Mouse (Mus musculus) heart, adult 2 months (tissue): ENCODE results near the gene Mmachc. TPM values are rescaled to one million over a fixed set of nuclear protein-coding genes. Genes with fewer than 3 reads are reported as not detected.
A peak's percentile ranks its signal among the peaks of the same experiment; 100 is the strongest.

Experiments used
- DNase-seq, 2 experiments: peaks; one replicate each; pipeline ENCODE4 v3.0.0; 2021
- H3K27ac ChIP-seq: fragments of 200-600 bp; 2 replicates; pipeline ENCODE4 v1.8.1; 2022
- H3K27me3 ChIP-seq: fragments of 200-500 bp; 2 replicates; pipeline ENCODE4 v1.6.1; 2012; ENCODE audit warnings: mild to moderate bottlenecking, low read length, inconsistent platforms, mixed read lengths; ENCODE audit not compliant: control insufficient read depth, insufficient read depth
- H3K36me3 ChIP-seq: fragments of 200-500 bp; 2 replicates; pipeline ENCODE4 v1.6.1; 2012; ENCODE audit warnings: low read length, inconsistent platforms; ENCODE audit not compliant: control insufficient read depth, insufficient read depth
- H3K4me1 ChIP-seq: fragments of 200-500 bp; 2 replicates; pipeline ENCODE4 v1.6.1; 2011; ENCODE audit warnings: low read length; ENCODE audit not compliant: control insufficient read depth, insufficient read depth
- H3K4me3 ChIP-seq: fragments of 200-600 bp; 2 replicates; pipeline ENCODE4 v1.8.1; 2022
- H3K79me2 ChIP-seq: fragments of 200-500 bp; replicated peaks from 2 replicates; pipeline ENCODE4 v1.6.1; 2012; ENCODE audit warnings: mild to moderate bottlenecking, inconsistent platforms, low read length, moderate library complexity, mixed read lengths; ENCODE audit not compliant: control insufficient read depth, insufficient read depth
- H3K9ac ChIP-seq: fragments of 200-500 bp; 2 replicates; pipeline ENCODE4 v1.6.1; 2012; ENCODE audit warnings: low read depth, mild to moderate bottlenecking, control low read depth, inconsistent platforms, low read length, mixed read lengths
- CTCF ChIP-seq: fragments of 200-600 bp; IDR thresholded peaks from 2 replicates; pipeline ENCODE4 v1.8.1; 2022; ENCODE audit warnings: antibody characterized with exemption, mild to moderate bottlenecking, moderate library complexity
- EP300 ChIP-seq: fragments of 200-500 bp; IDR thresholded peaks from 2 replicates; pipeline ENCODE4 v1.6.1; 2011; ENCODE audit warnings: low read depth, low read length, control low read depth; ENCODE audit not compliant: insufficient read depth
- POLR2A ChIP-seq: fragments of 200-500 bp; IDR thresholded peaks from 2 replicates; pipeline ENCODE4 v1.6.1; 2011; ENCODE audit warnings: mild to moderate bottlenecking, low read depth, low read length, control low read depth; ENCODE audit not compliant: insufficient read depth
- WGBS: fragments of 180-500 bp; shearing (Covaris S2); methylation state at CpG from one replicate; pipeline ENCODE4 v1.1.7; 2018; 5-methylcytosine and 5-hydroxymethylcytosine counted together
- intact Hi-C: fragments of 180-260 bp; cut with DNase I; formaldehyde crosslinking; loops from one replicate; pipeline ENCODE4 v1.15.1; 2025
- polyA plus RNA-seq: library from polyadenylated mRNA; depleted of rRNA; stranded (reverse); fragments of >200 nt; gene quantifications from 2 replicates; pipeline ENCODE4 v1.2.3, GENCODE M21; 2012
- total RNA-seq, 2 experiments: library from RNA; stranded (reverse); gene quantifications; 2 replicates each; pipeline ENCODE4 v1.2.3; 2021

Mmachc gene
- total and polyA plus RNA-seq, 3 experiments = 55.6 to 66.8 (median 66.3) TPM

DNA sequence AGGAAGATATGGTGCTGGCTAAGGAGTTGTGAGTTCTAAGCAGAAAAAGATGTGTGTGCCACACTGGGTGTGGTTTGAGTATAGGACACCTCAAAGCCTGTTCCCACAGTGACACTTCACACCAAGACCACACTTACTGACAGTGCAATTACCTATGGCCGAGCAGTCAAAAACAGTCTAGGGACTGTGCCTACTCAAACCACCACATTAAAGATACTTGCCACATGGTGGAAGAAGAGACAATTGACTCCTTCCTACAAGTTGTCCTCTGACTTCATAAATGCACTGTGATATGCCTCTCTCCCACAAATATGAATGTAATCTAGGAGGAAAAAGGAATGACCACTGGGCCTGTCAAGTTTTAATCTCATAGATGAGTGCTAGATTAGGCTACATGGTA lies 7.2 kb downstream of the Mmachc start:
- Histone ChIP-seq H3K4me3 (no peak overlapping the region), H3K4me1 (no peaks in the 10 kb centered on the region), H3K27ac (no peak overlapping the region), H3K27me3 (no peaks in the 10 kb centered on the region), H3K9ac (no peak overlapping the region), H3K36me3 (peaks cover 18% of the 10 kb centered on the region), H3K79me2 (no peaks in the 10 kb centered on the region)
- intact Hi-C loops = no loop called here
- 80% methylated on average over 1 of the region's 1 CpGs for WGBS
- no peak for DNase-seq
- no peak for TF ChIP-seq CTCF
- TF ChIP-seq EP300 = no peak
- no peak for TF ChIP-seq POLR2A

DNA sequence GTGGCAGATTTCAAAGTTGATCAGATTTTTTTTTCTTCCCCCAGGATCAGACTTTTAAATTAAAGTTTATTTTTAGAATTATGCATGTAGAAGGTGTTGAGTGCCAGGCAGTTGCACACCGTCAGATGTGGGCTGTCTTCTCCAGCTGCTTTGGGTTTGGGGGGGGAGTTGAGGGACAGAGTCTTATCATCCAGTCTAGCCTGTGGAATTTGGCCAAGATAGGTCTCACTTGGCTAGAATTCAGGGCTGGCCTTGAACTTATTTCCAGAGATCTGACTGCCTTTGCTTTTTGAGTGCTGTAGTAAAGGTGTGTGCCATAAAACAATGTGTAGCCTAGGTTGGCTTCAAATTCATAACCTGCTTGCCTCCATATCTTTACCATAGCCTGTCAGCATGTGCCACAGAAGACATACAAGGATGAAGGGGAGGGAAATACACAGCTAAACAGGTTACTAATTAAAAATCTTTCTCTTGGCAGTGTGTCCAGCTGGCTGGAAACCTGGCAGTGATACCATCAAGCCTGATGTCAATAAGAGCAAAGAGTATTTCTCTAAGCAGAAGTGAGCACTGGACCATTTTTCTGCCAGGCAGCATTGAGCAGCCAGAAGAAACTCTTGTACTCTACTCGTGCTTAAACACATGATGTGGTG lies 9.4 kb downstream of the Mmachc start:
- Histone ChIP-seq H3K9ac (no peak overlapping the region), H3K36me3 (peaks cover 32% of the 10 kb centered on the region), H3K79me2 (no peaks in the 10 kb centered on the region), H3K4me1 (no peaks in the 10 kb centered on the region), H3K27me3 (no peaks in the 10 kb centered on the region), H3K4me3 (no peak overlapping the region), H3K27ac (no peak overlapping the region)
- DNase-seq = no peak
- 27% methylated on average over 2 of the region's 2 CpGs for WGBS
- TF ChIP-seq EP300 = no peak
- TF ChIP-seq POLR2A = no peak
- TF ChIP-seq CTCF = no peak
- intact Hi-C loops = no loop called here

DNA sequence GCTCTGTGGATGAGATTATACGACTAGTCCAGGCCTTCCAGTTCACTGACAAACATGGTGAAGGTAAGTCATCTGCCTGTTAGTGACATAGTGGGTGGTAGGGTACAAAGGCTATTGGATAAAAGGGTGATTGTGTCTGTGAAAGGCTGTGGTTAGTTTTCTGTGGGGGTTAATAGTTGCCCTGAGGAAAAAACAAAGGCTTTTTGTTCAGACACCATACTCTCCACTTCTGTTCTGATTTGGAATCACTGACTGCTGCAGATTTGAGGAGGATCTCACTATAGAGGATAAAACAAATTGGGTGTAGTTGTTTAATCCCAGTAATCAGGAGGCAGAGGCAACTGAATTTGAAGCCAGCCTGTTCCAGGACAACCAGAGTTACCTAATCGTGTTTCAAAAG lies 14.4 kb downstream of the Mmachc start:
- DNase-seq = no peak
- no peaks in the 10 kb centered on the region for H3K27me3 ChIP-seq
- no peak overlapping the region for H3K27ac ChIP-seq
- peaks cover 2% of the 10 kb centered on the region for H3K4me1 ChIP-seq
- WGBS = 83% methylated on average over 2 of the region's 2 CpGs
- H3K36me3 ChIP-seq = peaks cover 56% of the 10 kb centered on the region
- intact Hi-C loops = no loop called here
- no peak overlapping the region for H3K4me3 ChIP-seq
- TF ChIP-seq CTCF (no peak), EP300 (no peak), POLR2A (no peak)
- H3K9ac ChIP-seq = no peak overlapping the region
- H3K79me2 ChIP-seq = no peaks in the 10 kb centered on the region; the same call in none of the 2 replicates

DNA sequence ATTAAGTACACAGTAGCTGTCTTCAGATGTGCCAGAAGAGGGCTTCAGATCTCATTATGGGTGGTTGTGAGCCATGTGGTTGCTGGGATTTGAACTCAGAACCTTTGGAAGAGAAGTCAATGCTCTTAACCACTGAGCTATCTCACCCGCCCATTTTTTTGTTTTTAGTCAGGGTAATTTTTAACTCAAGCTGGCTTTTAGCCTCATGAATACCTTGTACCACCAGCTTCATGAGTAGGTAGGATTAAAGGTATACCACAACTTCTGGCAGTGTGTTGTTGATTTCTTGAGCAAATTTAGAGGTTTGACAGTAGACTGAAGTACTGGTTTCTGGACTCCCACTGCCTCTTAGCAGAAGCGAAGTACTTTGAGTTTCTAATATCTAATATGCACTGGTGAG lies 16.1 kb downstream of the Mmachc start:
- WGBS = 93% methylated on average over 2 of the region's 2 CpGs
- no peak overlapping the region for H3K27ac ChIP-seq
- intact Hi-C loops = no loop called here
- H3K4me1 ChIP-seq = peaks cover 2% of the 10 kb centered on the region
- no peaks in the 10 kb centered on the region for H3K27me3 ChIP-seq
- H3K9ac ChIP-seq = no peak overlapping the region
- DNase-seq = no peak
- no peak for TF ChIP-seq EP300
- no peak for TF ChIP-seq CTCF
- no peak for TF ChIP-seq POLR2A
- peaks cover 58% of the 10 kb centered on the region for H3K36me3 ChIP-seq
- H3K4me3 ChIP-seq = no peak overlapping the region
- H3K79me2 ChIP-seq = no peaks in the 10 kb centered on the region; the same call in none of the 2 replicates

DNA sequence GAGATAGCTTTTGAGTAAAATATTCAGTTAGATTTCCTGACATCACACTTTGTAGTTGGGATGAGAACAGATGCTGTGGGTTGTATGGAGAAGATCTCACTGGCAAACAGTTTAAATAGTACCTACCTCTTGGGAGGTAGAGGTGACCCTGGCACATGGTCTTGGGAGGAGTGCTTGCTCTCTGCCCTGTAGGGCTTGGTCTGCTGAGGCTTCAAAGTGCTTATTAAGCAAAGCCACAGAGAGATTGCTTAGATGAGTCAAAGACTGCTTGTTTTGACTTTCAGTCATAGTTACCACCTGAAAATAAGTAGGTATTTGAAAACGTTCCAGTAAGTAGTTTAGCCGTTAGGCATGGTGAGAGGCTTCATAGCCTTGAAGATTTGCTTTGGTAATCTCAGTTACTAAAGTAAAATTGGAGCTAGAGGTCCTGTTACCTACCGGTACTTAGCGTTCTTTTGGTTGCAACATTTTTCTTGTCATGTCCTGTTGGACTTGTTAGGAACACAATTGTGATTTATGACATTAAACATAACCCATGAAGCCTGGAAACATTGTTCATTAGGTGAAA lies 18.8 kb downstream of the Mmachc start:
- Histone ChIP-seq H3K9ac (no peak overlapping the region), H3K79me2 (no peaks in the 10 kb centered on the region; the same call in none of the 2 replicates), H3K4me3 (no peak overlapping the region), H3K27ac (no peak overlapping the region), H3K36me3 (peaks cover 52% of the 10 kb centered on the region), H3K4me1 (peaks cover 9% of the 10 kb centered on the region), H3K27me3 (no peaks in the 10 kb centered on the region)
- intact Hi-C loops = loop anchor here (2.0 kb wide), 1 partner anchor 13 kb away; no protein-coding TSS in a partner anchor
- TF ChIP-seq CTCF (no peak), POLR2A (no peak), EP300 (no peak)
- 73% methylated on average over 4 of the region's 4 CpGs for WGBS
- no peak for DNase-seq

DNA sequence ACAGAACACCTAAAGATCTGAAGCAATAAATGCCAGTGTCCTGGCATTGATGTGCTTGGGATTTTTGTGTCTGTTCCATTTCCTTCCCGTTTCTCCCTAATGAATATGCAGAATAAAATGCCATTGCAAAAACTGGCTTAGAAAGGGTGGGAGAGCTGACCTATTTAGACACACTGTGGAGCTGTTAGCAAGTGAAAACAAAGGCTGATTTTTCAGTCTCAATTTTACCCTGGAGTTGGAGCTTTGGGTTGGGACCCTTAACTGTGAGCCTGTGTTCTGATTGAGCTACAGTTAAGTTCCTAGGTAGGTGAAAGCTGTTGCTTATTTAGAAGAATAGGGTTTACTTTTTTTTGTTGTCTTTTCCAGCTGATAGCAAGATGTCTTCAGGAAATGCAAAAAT lies 21.2 kb downstream of the Mmachc start:
- Histone ChIP-seq H3K4me1 (peaks cover 9% of the 10 kb centered on the region), H3K36me3 (peaks cover 41% of the 10 kb centered on the region), H3K27me3 (no peaks in the 10 kb centered on the region), H3K4me3 (peak overlapping the region; percentile 92), H3K79me2 (no peaks in the 10 kb centered on the region; the same call in none of the 2 replicates), H3K27ac (no peak overlapping the region; the same call in 1 of the 2 replicates), H3K9ac (no peak overlapping the region)
- intact Hi-C loops = no loop called here
- TF ChIP-seq POLR2A (no peak), CTCF (no peak), EP300 (no peak)
- 8% methylated on average over 1 of the region's 1 CpGs for WGBS
- DNase-seq = no peak
